Mouse (Mus musculus) forebrain, embryonic 13.5 days (tissue): ENCODE data around the gene Kifc3. TPM values are rescaled to one million over a fixed set of nuclear protein-coding genes. Genes with fewer than 3 reads are reported as not detected.

Source experiments
- ATAC-seq: fragments of 200-750 bp; cut with Nextera tagmentation; 2 replicates; pipeline ENCODE4 v1.8.0; 2017
- H3K27ac ChIP-seq: fragments of 300-500 bp; sonication (generic); 2 replicates; pipeline ENCODE4 v1.5.1; 2015; ENCODE audit warnings: inconsistent platforms, mild to moderate bottlenecking, moderate library complexity
- H3K27me3 ChIP-seq: fragments of 300-500 bp; sonication (generic); 2 replicates; pipeline ENCODE4 v1.6.1; 2015; ENCODE audit warnings: mild to moderate bottlenecking, inconsistent platforms
- H3K36me3 ChIP-seq: fragments of 300-500 bp; sonication (generic); 2 replicates; pipeline ENCODE4 v1.6.1; 2015; ENCODE audit warnings: mild to moderate bottlenecking, inconsistent platforms; ENCODE audit not compliant: poor library complexity, severe bottlenecking
- H3K4me1 ChIP-seq: fragments of 300-500 bp; sonication (generic); 2 replicates; pipeline ENCODE4 v1.6.1; 2015; ENCODE audit warnings: inconsistent platforms
- H3K4me2 ChIP-seq: fragments of 300-500 bp; sonication (generic); 2 replicates; pipeline ENCODE4 v1.6.1; 2015; ENCODE audit warnings: inconsistent platforms, mild to moderate bottlenecking, moderate library complexity
- H3K4me3 ChIP-seq: fragments of 300-500 bp; sonication (generic); 2 replicates; pipeline ENCODE4 v1.5.1; 2015; ENCODE audit warnings: mild to moderate bottlenecking, inconsistent platforms
- H3K9ac ChIP-seq: fragments of 300-500 bp; sonication (generic); 2 replicates; pipeline ENCODE4 v1.6.1; 2015; ENCODE audit warnings: mild to moderate bottlenecking, inconsistent platforms
- H3K9me3 ChIP-seq: fragments of 300-500 bp; sonication (generic); replicated peaks from 2 replicates; pipeline ENCODE4 v1.6.1; 2016; ENCODE audit warnings: inconsistent platforms
- WGBS: fragments of 180-500 bp; shearing (Covaris S2); methylation state at CpG from one replicate; pipeline ENCODE4 v1.1.7; 2015; 5-methylcytosine and 5-hydroxymethylcytosine counted together
- polyA plus RNA-seq: library from polyadenylated mRNA; unstranded; fragments of >200 nt; fragmentation: Nextera tagmentation; extraction: Ambion mirVana; gene quantifications from 2 replicates; pipeline ENCODE4 v1.2.1, GENCODE M21; 2015

Kifc3 gene
- polyA plus RNA-seq, 1 experiment from 2014 or later: 8.2 TPM

- no peaks in the 10 kb centered on the region for H3K27me3 ChIP-seq
- H3K4me2 ChIP-seq: no peak overlapping the region
- no peak overlapping the region for H3K9ac ChIP-seq
- no peak overlapping the region for H3K27ac ChIP-seq
- no peaks in the 10 kb centered on the region for H3K9me3 ChIP-seq
- no peak for ATAC-seq
- peaks cover 6% of the 10 kb centered on the region; the same call in 1 of the 2 replicates for H3K4me1 ChIP-seq
- no peak overlapping the region for H3K4me3 ChIP-seq
- WGBS: 78% methylated on average over 9 of the region's 9 CpGs
- H3K36me3 ChIP-seq: no peaks in the 10 kb centered on the region
These were observed 2.6 kb downstream of the Kifc3 start for GRCm38 (mm10) chr8:95200001-95200405.

GRCm38 (mm10) chr8:95195728-95196127 lies 6.9 kb downstream of the Kifc3 start:
- H3K27me3 ChIP-seq: no peaks in the 10 kb centered on the region
- no peak overlapping the region for H3K4me2 ChIP-seq
- ATAC-seq: no peak
- 80% methylated on average over 11 of the region's 11 CpGs for WGBS
- H3K36me3 ChIP-seq: no peaks in the 10 kb centered on the region
- no peak overlapping the region for H3K27ac ChIP-seq
- no peaks in the 10 kb centered on the region for H3K9me3 ChIP-seq
- no peak overlapping the region for H3K9ac ChIP-seq
- no peaks in the 10 kb centered on the region for H3K4me1 ChIP-seq
- no peak overlapping the region for H3K4me3 ChIP-seq

DNA sequence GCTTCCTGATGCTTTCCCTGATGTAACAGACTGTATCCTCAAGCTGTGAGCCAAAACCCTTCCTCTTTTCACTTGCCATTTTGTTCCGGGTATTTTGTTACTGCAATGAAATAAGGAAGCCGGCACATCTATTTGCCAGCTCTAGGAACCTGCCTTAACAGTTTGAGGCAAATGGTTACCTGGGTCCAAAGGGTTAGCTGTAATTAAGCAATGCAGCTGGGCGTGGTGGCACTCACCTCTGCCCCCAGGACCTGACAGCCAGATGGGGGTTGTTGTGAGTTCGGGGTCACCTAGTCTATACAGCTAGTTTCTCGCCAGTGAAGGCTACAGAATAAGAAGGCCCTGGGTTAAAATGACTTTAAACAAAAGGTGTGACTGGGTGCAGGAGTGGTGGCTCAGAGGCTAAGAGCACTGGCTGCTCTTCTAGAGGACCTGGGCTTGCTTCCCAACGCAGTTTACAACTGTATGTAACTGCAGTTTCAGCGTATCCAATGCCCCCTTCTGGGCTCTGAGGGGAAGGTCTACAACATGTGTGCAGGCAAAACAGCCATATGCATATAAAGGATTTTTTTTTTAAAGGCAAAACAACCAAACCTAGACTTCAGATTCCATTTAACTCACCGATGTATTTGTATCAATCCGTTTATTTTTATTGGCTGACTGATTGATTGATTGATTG lies 11.0 kb downstream of the Kifc3 start:
- no peak for ATAC-seq
- whole genome bisulfite sequencing: 92% methylated on average over 9 of the region's 9 CpGs
- no peak overlapping the region for H3K9ac ChIP-seq

DNA sequence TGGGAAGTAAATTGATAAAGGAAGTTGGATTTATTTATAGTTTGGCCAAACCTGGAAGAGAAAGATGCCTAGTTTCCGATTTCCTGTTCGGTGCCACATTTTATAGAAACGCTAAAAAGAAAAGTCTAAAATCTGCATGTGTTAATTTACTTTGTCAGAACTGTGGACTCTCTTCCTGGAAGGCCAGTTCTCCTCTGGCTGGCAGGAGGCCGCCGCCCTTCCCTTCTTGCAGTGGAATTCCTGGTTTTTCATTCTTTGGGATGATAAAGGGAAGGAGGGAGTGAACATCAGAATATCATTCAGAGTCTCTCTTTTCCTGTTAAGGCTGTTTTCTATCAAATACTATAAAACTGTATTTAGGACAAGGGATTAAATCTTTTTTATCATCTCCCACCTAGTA lies 15.0 kb downstream of the Kifc3 start:
- ATAC-seq: no peak
- no peaks in the 10 kb centered on the region for H3K36me3 ChIP-seq
- H3K9me3 ChIP-seq: no peaks in the 10 kb centered on the region
- H3K27me3 ChIP-seq: no peaks in the 10 kb centered on the region
- no peak overlapping the region for H3K27ac ChIP-seq
- no peak overlapping the region for H3K9ac ChIP-seq
- H3K4me2 ChIP-seq: no peak overlapping the region
- H3K4me3 ChIP-seq: no peak overlapping the region
- H3K4me1 ChIP-seq: no peaks in the 10 kb centered on the region
- 85% methylated on average over 5 of the region's 5 CpGs for WGBS

More for the DNA sequence above, 11.0 kb downstream of the Kifc3 start:
- Histone ChIP-seq H3K4me2 (no peak overlapping the region), H3K4me1 (no peaks in the 10 kb centered on the region), H3K27ac (no peak overlapping the region), H3K36me3 (no peaks in the 10 kb centered on the region), H3K27me3 (no peaks in the 10 kb centered on the region), H3K4me3 (no peak overlapping the region), H3K9me3 (no peaks in the 10 kb centered on the region)

- ATAC-seq: no peak
- no peaks in the 10 kb centered on the region for H3K36me3 ChIP-seq
- H3K4me1 ChIP-seq: no peaks in the 10 kb centered on the region
- no peaks in the 10 kb centered on the region for H3K27me3 ChIP-seq
- H3K4me3 ChIP-seq: no peak overlapping the region
- no peaks in the 10 kb centered on the region for H3K9me3 ChIP-seq
- no peak overlapping the region for H3K27ac ChIP-seq
- WGBS: 75% methylated on average over 7 of the region's 7 CpGs
- H3K9ac ChIP-seq: no peak overlapping the region
- H3K4me2 ChIP-seq: no peak overlapping the region
These were observed 16.6 kb downstream of the Kifc3 start for GRCm38 (mm10) chr8:95185891-95186513.

DNA sequence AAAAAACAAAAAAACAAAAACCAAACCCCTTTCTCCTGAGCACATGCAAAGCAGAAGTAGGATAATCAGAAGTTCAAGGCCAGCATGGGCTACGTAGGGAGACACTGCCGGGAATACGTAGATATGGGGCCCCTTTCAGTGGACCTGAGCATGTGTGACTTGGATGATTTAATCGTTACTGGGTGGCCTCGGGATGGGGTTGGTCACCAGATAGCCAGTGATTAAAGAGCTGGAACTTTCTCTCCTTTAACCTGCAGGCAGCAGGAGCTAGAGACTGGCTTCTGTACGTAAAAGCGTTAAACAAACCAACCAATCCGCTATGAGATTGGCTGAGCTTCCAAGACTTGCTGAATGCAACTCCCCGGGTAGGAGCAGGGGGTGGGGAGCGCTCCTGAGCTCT lies 17.5 kb downstream of the Kifc3 start:
- Histone ChIP-seq H3K4me3 (no peak overlapping the region), H3K27me3 (no peaks in the 10 kb centered on the region), H3K36me3 (no peaks in the 10 kb centered on the region), H3K9ac (no peak overlapping the region), H3K9me3 (no peaks in the 10 kb centered on the region), H3K4me1 (no peaks in the 10 kb centered on the region), H3K27ac (no peak overlapping the region), H3K4me2 (no peak overlapping the region)
- no peak for ATAC-seq
- WGBS: 44% methylated on average over 10 of the region's 10 CpGs

DNA sequence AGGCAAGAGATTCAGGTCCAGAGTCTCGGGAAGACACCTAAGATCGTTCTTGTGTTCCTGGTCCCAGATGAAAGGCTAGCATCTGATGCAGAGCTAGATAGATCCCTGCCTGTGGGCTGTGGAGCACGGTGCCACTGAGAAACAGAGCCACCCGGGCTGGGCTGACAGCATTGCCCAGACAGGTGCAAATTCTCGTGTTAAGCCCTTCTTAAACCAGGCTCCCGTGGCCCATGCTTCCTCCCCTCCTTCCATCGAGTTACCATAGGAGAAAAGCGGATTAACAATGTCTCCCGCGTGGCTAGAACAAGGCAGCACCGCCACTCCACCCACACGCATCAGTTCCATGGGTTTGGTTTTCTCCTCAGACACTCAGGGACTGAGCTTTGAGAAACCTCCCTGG lies 18.4 kb downstream of the Kifc3 start:
- ATAC-seq: no peak
- Histone ChIP-seq H3K4me1 (no peaks in the 10 kb centered on the region), H3K27me3 (no peaks in the 10 kb centered on the region), H3K9me3 (no peaks in the 10 kb centered on the region), H3K4me2 (no peak overlapping the region), H3K9ac (no peak overlapping the region), H3K27ac (no peak overlapping the region), H3K36me3 (no peaks in the 10 kb centered on the region), H3K4me3 (no peak overlapping the region)
- 75% methylated on average over 12 of the region's 12 CpGs for WGBS

DNA sequence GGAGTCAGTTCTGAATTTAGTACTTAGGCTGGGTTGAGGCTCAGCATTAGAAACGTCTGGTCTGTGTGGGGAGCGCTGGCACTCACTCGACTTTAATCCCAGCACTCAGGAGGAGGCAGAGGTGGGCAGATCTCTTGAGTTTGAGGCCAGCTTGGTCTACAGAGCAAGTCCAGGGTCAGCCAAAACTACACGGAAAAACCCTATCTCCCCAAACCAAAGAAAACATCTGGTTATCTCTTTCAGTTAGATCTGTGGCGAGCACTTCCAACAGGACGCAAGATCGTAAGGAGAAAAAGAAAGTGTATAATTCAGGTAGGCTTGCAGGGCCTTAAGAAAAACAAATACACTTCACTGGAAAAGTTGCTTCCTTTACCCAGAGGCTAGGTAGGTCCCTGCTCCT lies 20.8 kb downstream of the Kifc3 start:
- H3K36me3 ChIP-seq: no peaks in the 10 kb centered on the region
- no peak overlapping the region for H3K9ac ChIP-seq
- no peaks in the 10 kb centered on the region for H3K27me3 ChIP-seq
- no peaks in the 10 kb centered on the region for H3K9me3 ChIP-seq
- no peaks in the 10 kb centered on the region for H3K4me1 ChIP-seq
- no peak overlapping the region for H3K4me3 ChIP-seq
- 76% methylated on average over 7 of the region's 7 CpGs for WGBS
- H3K27ac ChIP-seq: no peak overlapping the region
- H3K4me2 ChIP-seq: no peak overlapping the region
- no peak for ATAC-seq

DNA sequence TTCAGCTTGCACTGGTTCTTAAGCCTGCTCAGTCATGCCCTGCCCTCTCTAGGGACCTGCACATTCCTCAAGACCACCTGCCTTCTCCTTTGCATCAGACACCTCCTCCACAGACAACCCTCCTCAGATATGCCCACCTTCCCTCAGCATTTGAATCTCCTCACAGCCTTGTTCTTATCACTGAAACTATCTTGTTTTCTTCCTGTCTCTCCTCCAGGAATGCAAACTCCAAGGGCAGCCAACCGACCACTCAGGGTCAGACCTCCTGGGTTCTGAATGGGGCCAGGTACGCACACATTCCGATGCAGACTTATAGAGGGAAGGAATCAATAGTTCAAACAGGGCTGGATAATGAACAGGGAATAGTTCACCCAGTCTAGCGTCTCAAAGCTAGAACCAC lies 24.4 kb downstream of the Kifc3 start:
- Histone ChIP-seq H3K9me3 (no peaks in the 10 kb centered on the region), H3K27ac (no peak overlapping the region), H3K9ac (no peak overlapping the region), H3K36me3 (no peaks in the 10 kb centered on the region), H3K4me3 (no peak overlapping the region), H3K4me2 (no peak overlapping the region), H3K4me1 (peaks cover 14% of the 10 kb centered on the region), H3K27me3 (no peaks in the 10 kb centered on the region)
- WGBS: 78% methylated on average over 4 of the region's 4 CpGs
- ATAC-seq: no peak

DNA sequence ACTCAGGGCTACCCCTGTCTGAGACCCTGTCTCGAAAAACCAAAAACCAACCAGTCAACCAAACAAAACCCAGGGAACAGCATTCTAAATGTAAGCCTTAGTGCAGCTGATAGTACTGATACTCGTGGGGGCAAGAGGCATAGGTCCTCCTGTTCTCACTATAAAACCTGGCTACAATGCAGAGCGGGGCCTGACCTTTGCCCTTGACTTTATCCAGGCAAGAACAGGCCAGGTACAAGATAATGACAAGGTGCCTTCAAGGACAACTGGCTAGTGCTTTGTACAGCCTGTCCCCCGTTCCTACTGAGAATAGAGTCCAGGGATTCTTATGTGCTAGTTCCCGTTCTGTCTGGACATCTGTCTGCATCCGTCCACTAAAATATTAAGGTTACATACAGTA lies 25.6 kb downstream of the Kifc3 start:
- Histone ChIP-seq H3K36me3 (no peaks in the 10 kb centered on the region), H3K27ac (no peak overlapping the region), H3K9ac (no peak overlapping the region), H3K4me3 (no peak overlapping the region), H3K27me3 (no peaks in the 10 kb centered on the region), H3K4me1 (peaks cover 19% of the 10 kb centered on the region), H3K9me3 (no peaks in the 10 kb centered on the region), H3K4me2 (no peak overlapping the region)
- WGBS: 87% methylated on average over 6 of the region's 6 CpGs
- ATAC-seq: no peak

GRCm38 (mm10) chr8:95175808-95176207 lies 26.8 kb downstream of the Kifc3 start:
- Histone ChIP-seq H3K9ac (peak overlapping the region; percentile 26; the same call in 1 of the 2 replicates), H3K4me3 (no peak overlapping the region), H3K4me2 (peak overlapping the region; percentile 25; the same call in 1 of the 2 replicates), H3K9me3 (no peaks in the 10 kb centered on the region), H3K4me1 (peaks cover 19% of the 10 kb centered on the region), H3K36me3 (no peaks in the 10 kb centered on the region), H3K27ac (peak overlapping the region; percentile 84), H3K27me3 (no peaks in the 10 kb centered on the region)
- peak; percentile 85 for ATAC-seq
- 23% methylated on average over 18 of the region's 18 CpGs for WGBS

DNA sequence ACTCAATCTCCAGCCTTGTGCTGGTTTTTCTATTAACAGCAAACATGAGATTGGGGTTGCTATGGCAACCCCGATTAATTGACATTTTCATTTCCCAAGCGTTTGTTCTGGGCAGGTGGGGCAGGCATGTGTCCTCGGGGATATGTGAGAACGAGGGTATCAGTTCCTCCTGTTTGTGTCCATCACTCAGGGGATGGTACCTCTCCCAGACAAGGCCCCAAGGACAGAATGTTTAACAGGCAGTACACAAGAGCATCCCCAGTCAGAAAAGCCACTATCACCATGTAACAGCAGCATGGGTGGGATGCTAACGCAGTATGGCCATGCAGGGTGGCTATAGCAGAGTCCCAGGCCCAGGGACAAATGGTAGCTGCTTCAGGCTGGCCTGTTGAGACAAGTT lies 27.3 kb downstream of the Kifc3 start:
- Histone ChIP-seq H3K9me3 (no peaks in the 10 kb centered on the region), H3K36me3 (no peaks in the 10 kb centered on the region), H3K27ac (peak overlapping the region; percentile 84), H3K4me2 (no peak overlapping the region), H3K27me3 (no peaks in the 10 kb centered on the region), H3K4me1 (peaks cover 19% of the 10 kb centered on the region), H3K9ac (0 out of 2 replicates have a peak overlapping the region, but pooled peaks have one; percentile 26), H3K4me3 (no peak overlapping the region)
- 29% methylated on average over 5 of the region's 5 CpGs for WGBS
- ATAC-seq: peak; percentile 66

DNA sequence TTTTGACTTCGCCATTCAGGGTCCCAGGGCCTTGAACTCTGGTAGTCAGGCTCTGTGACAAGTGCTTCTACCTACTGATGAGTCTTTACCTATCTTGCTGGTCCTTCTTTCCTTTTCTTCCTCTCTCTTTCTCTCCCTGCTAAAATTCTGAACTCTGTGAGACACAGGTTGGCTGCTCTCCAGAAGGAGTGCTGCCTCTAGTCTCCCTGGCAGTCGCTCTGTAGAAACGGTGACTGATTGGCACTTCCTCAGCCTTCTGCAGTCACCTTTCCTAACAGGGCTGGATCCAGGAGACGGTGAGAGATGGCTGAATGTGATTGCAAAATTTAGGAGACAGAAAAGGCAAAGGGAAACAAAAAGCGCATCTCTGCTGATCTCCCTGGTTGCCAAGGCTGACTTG lies 30.2 kb downstream of the Kifc3 start:
- peaks cover 19% of the 10 kb centered on the region for H3K4me1 ChIP-seq
- H3K36me3 ChIP-seq: no peaks in the 10 kb centered on the region
- 62% methylated on average over 5 of the region's 5 CpGs for WGBS
- H3K4me2 ChIP-seq: no peak overlapping the region
- no peaks in the 10 kb centered on the region for H3K27me3 ChIP-seq
- no peak for ATAC-seq
- H3K9ac ChIP-seq: no peak overlapping the region
- H3K9me3 ChIP-seq: no peaks in the 10 kb centered on the region
- H3K4me3 ChIP-seq: no peak overlapping the region
- peak overlapping the region; percentile 44; the same call in 1 of the 2 replicates for H3K27ac ChIP-seq
